Mouse (Mus musculus) right cerebral cortex, postnatal 14 days (tissue): Measurements from ENCODE around the gene Pnpla3.

Experiments
- DNase-seq: peaks from one replicate; pipeline ENCODE4 v3.0.0; 2022

Gene Pnpla3

GRCm38 (mm10) chr15:84217969-84218782 lies 50.5 kb downstream of the Pnpla3 start:
- DNase-seq, result no peak

GRCm38 (mm10) chr15:84218783-84219271 lies 51.2 kb downstream of the Pnpla3 start:
- no peak for DNase-seq

- no peak for DNase-seq
These were observed 53.9 kb downstream of the Pnpla3 start for GRCm38 (mm10) chr15:84221539-84221938.

GRCm38 (mm10) chr15:84223423-84223822 lies 55.8 kb downstream of the Pnpla3 start:
- DNase-seq, result no peak

DNA sequence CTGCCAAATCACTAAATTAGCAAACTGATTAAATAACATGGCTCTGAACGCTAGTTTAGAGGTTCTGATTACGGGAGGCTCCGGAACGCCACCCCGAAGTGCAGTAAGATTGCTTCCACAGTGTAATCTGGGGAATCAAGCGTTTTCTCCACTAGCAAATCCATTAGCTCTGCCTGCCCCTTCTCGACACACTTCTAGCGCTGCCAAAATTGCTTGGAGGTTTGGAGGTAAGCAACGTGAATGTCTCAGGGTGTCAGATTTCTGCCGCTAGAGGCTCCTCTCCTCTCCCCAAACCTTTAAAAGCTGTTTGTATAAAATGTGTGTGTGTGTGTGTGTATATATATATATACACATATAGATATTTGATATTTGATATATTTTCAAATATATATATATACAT lies 57.1 kb downstream of the Pnpla3 start:
- DNase-seq, result no peak

DNA sequence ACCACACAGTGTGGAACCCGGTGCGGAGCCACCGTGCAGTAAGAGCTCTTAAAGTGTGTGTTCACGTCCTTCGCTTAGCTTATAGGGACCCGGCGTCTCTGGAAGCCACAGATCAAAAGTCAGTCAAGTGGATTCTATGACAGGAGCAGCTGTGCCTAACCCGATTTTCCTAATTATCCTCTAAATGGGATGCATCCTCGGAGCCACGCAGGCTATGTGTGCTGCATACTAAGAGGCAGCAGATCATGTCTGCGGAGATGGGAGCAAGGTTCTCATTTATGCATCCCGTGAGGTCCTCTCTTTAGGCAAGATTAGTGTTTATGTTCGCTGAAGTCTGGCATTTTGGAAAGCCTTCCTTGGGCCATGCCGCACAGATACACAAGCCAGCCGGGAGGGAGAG lies 59.3 kb downstream of the Pnpla3 start:
- no peak for DNase-seq

DNA sequence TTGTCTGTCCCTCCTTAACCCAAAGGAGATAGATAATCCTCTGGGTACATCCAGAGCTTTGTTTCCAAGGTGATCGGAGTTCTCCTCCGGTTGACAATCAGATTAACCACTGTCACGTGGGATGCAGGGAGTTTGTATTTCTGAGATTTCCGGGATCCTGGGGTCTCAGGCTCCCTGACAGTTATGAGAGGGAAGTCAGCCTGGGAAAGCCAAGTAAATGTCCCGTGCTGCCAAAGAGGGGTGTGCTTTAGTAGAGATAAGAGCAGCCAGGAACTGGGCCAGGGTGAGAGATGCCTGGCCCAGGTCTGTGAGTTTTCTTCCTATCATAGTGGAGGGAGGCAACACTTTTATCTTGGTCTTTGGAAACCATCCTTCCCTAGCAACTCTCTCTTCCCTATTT lies 63.0 kb downstream of the Pnpla3 start:
- DNase-seq, result no peak

GRCm38 (mm10) chr15:84231113-84231712 lies 63.6 kb downstream of the Pnpla3 start:
- peak; percentile 49 for DNase-seq

GRCm38 (mm10) chr15:84231721-84232561 lies 64.3 kb downstream of the Pnpla3 start, which contains the start of gene Parvb:
Parvb (plus strand) TSS chr15:84232043.
- DNase-seq, result peak; percentile 38

DNA sequence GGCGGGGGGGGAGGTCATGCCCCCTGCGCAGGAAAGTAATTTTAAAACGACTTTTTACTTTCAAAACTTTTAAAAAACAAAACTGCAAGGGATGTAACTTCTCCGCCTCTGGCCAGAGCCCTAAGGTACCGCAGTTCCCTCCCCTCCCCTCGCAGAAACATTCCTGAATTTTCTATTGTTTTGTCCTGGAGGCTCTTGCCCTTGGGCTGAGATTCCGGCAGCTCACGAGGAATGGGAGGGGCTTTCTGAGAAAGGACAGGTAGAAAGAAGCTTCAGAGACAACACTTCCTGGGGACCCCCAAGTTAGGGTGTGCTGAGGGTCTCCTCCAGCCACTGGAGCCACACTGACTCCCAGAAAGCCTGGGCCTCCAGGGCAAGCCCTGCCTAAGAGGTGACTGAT lies 65.0 kb downstream of the Pnpla3 start:
- no peak for DNase-seq

DNA sequence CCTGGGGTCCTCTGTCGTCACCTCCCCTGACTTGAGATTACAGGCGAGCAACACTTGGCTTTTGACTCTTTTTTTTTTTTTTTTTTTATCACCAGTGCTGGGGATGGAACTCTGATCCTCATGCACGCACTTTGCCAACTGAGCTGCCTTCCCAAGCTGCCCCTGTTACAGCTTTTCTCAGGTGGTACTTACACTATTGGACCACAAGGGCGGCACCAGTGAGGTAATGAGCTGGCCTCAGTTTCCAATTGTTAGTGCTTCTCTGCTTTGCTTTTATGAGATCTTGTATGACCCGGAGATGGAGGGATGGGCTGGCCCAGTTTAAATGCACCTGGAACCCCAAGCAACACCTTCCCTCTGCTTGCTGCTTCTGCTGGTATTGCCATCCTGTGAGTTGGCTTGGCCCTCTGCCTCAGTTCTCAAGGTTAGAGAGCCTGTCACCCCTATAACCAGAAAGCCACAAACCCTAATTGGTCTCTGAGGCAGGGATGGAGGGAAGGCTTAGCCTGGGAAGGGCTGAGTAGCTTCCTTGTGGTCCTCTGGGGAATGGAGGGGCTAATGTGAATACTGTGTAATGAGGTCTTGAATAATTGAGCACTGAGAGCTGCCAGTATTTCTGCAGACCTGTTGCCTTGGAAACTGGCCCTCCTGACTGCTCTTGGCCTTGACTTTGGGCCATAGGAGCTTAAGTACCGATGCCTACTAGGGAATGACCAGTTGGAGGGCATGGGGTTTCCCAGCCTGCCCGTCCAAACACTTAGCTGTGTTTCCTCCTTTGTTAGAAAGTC lies 67.4 kb downstream of the Pnpla3 start:
- no peak for DNase-seq

- DNase-seq, result no peak
These were observed 68.0 kb downstream of the Pnpla3 start for GRCm38 (mm10) chr15:84235646-84236045.
